Mouse (Mus musculus): ENCODE results near the gene Zfp704. TPM values are rescaled to one million over a fixed set of nuclear protein-coding genes. Genes with fewer than 3 reads are reported as not detected.

The Zfp704 gene
- total and polyA plus RNA-seq, 2 experiments from 2014 or later, result 11.3 to 68.8 TPM

GRCm38 (mm10) chr3:9443981-9444380, 165.9 kb downstream of the Zfp704 start:
- WGBS, result 94% methylated on average over 7 of the region's 7 CpGs
- H3K27me3 ChIP-seq (ENCODE audit: insufficient read depth, low read length), result no peaks in the 10 kb centered on the region

GRCm38 (mm10) chr3:9443476-9443875, 166.4 kb downstream of the Zfp704 start:
- no peak for DNase-seq (ENCODE audit: low spot score)
- Histone ChIP-seq H3K27ac (ENCODE audit: low read depth, low read length) (no peak overlapping the region), H3K9ac (replicated peaks; ENCODE audit: low read length, poor library complexity, severe bottlenecking) (no peak overlapping the region), H3K4me2 (ENCODE audit: low read depth, low read length, poor library complexity, severe bottlenecking) (no peak overlapping the region), H3K4me1 (ENCODE audit: insufficient read depth, low read length) (no peaks in the 10 kb centered on the region), H3K9me3 (ENCODE audit: low read length) (no peaks in the 10 kb centered on the region), H3K4me3 (ENCODE audit: low read depth, low read length) (no peak overlapping the region), H3K27me3 (ENCODE audit: insufficient read depth, low read length) (no peaks in the 10 kb centered on the region), H3K36me3 (ENCODE audit: insufficient read depth, low read length) (peaks cover 18% of the 10 kb centered on the region)
- whole genome bisulfite sequencing, result 74% methylated on average over 2 of the region's 2 CpGs
- no peak for ATAC-seq (ENCODE audit: low FRiP score)
- TF ChIP-seq CTCF (IDR thresholded peaks at IDR 0.05), result no peak

More at GRCm38 (mm10) chr3:9443981-9444380, 165.9 kb downstream of the Zfp704 start:
- Histone ChIP-seq H3K9me3 (ENCODE audit: low read length) (no peaks in the 10 kb centered on the region), H3K9ac (replicated peaks; ENCODE audit: low read length, poor library complexity, severe bottlenecking) (no peak overlapping the region), H3K4me2 (ENCODE audit: low read depth, low read length, poor library complexity, severe bottlenecking) (no peak overlapping the region), H3K36me3 (ENCODE audit: insufficient read depth, low read length) (peaks cover 14% of the 10 kb centered on the region), H3K4me1 (ENCODE audit: insufficient read depth, low read length) (no peaks in the 10 kb centered on the region), H3K27ac (ENCODE audit: low read depth, low read length) (no peak overlapping the region), H3K4me3 (ENCODE audit: low read depth, low read length) (no peak overlapping the region)
- DNase-seq (ENCODE audit: low spot score), result no peak
- no peak for ATAC-seq (ENCODE audit: low FRiP score)
- TF ChIP-seq CTCF (IDR thresholded peaks at IDR 0.05), result no peak

GRCm38 (mm10) chr3:9441566-9442540, 168.0 kb downstream of the Zfp704 start:
- ATAC-seq (ENCODE audit: low FRiP score) (no peak), DNase-seq (ENCODE audit: low spot score) (no peak)
- Histone ChIP-seq H3K36me3 (ENCODE audit: insufficient read depth, low read length) (peaks cover 18% of the 10 kb centered on the region), H3K9me3 (ENCODE audit: low read length) (no peaks in the 10 kb centered on the region), H3K27me3 (ENCODE audit: insufficient read depth, low read length) (no peaks in the 10 kb centered on the region), H3K4me3 (ENCODE audit: low read depth, low read length) (no peak overlapping the region), H3K9ac (replicated peaks; ENCODE audit: low read length, poor library complexity, severe bottlenecking) (no peak overlapping the region), H3K4me2 (ENCODE audit: low read depth, low read length, poor library complexity, severe bottlenecking) (no peak overlapping the region), H3K4me1 (ENCODE audit: insufficient read depth, low read length) (no peaks in the 10 kb centered on the region), H3K27ac (ENCODE audit: low read depth, low read length) (no peak overlapping the region)
- WGBS, result 81% methylated on average over 27 of the region's 27 CpGs
- no peak for TF ChIP-seq CTCF (IDR thresholded peaks at IDR 0.05)

- H3K27me3 ChIP-seq (ENCODE audit: insufficient read depth, low read length), result no peaks in the 10 kb centered on the region
These were observed 169.4 kb downstream of the Zfp704 start for GRCm38 (mm10) chr3:9440466-9440865.

GRCm38 (mm10) chr3:9439619-9440286, 170.1 kb downstream of the Zfp704 start:
- H3K4me1 ChIP-seq (ENCODE audit: insufficient read depth, low read length), result no peaks in the 10 kb centered on the region
- no peak for TF ChIP-seq CTCF (IDR thresholded peaks at IDR 0.05)
- H3K4me3 ChIP-seq (ENCODE audit: low read depth, low read length), result no peak overlapping the region
- DNase-seq (ENCODE audit: low spot score) (no peak), ATAC-seq (ENCODE audit: low FRiP score) (no peak)
- H3K9me3 ChIP-seq (ENCODE audit: low read length), result no peaks in the 10 kb centered on the region
- H3K27ac ChIP-seq (ENCODE audit: low read depth, low read length), result no peak overlapping the region
- H3K4me2 ChIP-seq (ENCODE audit: low read depth, low read length, poor library complexity, severe bottlenecking), result no peak overlapping the region
- no peak overlapping the region for H3K9ac ChIP-seq (replicated peaks; ENCODE audit: low read length, poor library complexity, severe bottlenecking)
- H3K36me3 ChIP-seq (ENCODE audit: insufficient read depth, low read length), result peaks cover 22% of the 10 kb centered on the region
- H3K27me3 ChIP-seq (ENCODE audit: insufficient read depth, low read length), result no peaks in the 10 kb centered on the region
- WGBS, result 88% methylated on average over 11 of the region's 11 CpGs

More at GRCm38 (mm10) chr3:9440466-9440865, 169.4 kb downstream of the Zfp704 start:
- Histone ChIP-seq H3K4me1 (ENCODE audit: insufficient read depth, low read length) (no peaks in the 10 kb centered on the region), H3K9ac (replicated peaks; ENCODE audit: low read length, poor library complexity, severe bottlenecking) (no peak overlapping the region), H3K27ac (ENCODE audit: low read depth, low read length) (no peak overlapping the region), H3K36me3 (ENCODE audit: insufficient read depth, low read length) (peaks cover 20% of the 10 kb centered on the region), H3K4me2 (ENCODE audit: low read depth, low read length, poor library complexity, severe bottlenecking) (no peak overlapping the region), H3K4me3 (ENCODE audit: low read depth, low read length) (no peak overlapping the region), H3K9me3 (ENCODE audit: low read length) (no peaks in the 10 kb centered on the region)
- WGBS, result 86% methylated on average over 6 of the region's 6 CpGs
- no peak for ATAC-seq (ENCODE audit: low FRiP score)
- no peak for TF ChIP-seq CTCF (IDR thresholded peaks at IDR 0.05)
- no peak for DNase-seq (ENCODE audit: low spot score)

GRCm38 (mm10) chr3:9436256-9436655, 173.6 kb downstream of the Zfp704 start:
- no peak for TF ChIP-seq CTCF (IDR thresholded peaks at IDR 0.05)
- Histone ChIP-seq H3K27me3 (ENCODE audit: insufficient read depth, low read length) (no peaks in the 10 kb centered on the region), H3K27ac (ENCODE audit: low read depth, low read length) (no peak overlapping the region), H3K9ac (replicated peaks; ENCODE audit: low read length, poor library complexity, severe bottlenecking) (no peak overlapping the region), H3K4me3 (ENCODE audit: low read depth, low read length) (no peak overlapping the region), H3K4me1 (ENCODE audit: insufficient read depth, low read length) (no peaks in the 10 kb centered on the region), H3K4me2 (ENCODE audit: low read depth, low read length, poor library complexity, severe bottlenecking) (no peak overlapping the region), H3K36me3 (ENCODE audit: insufficient read depth, low read length) (peaks cover 22% of the 10 kb centered on the region), H3K9me3 (ENCODE audit: low read length) (no peaks in the 10 kb centered on the region)
- 75% methylated on average over 6 of the region's 6 CpGs for WGBS
- DNase-seq (ENCODE audit: low spot score) (no peak), ATAC-seq (ENCODE audit: low FRiP score) (no peak)

All from midbrain, postnatal 0 days (tissue).